Mouse (Mus musculus) MEL (cell line): ENCODE results near the gene Slc30a4. TPM values are rescaled to one million over a fixed set of nuclear protein-coding genes. Genes with fewer than 3 reads are reported as not detected.

Experiments
- DNase-seq: peaks from one replicate; pipeline ENCODE4 v3.0.0; 2011; ENCODE audit warnings: low read depth, low spot score
- H3K27ac ChIP-seq: 2 replicates; pipeline ENCODE4 v1.5.1; 2012; ENCODE audit warnings: low read depth, mild to moderate bottlenecking, control low read depth, low read length, moderate library complexity; ENCODE audit not compliant: control insufficient read depth
- H3K27me3 ChIP-seq, 2 experiments: fragments of 150-350 bp in 1 of 2; sonication (generic) in 1 of 2; 2 replicates each; pipeline ENCODE4 v1.6.1; 2012; ENCODE audit warnings: low read length in 2 of 2, mild to moderate bottlenecking in 2 of 2, improper control_type of control experiment in 1 of 2, moderate library complexity in 1 of 2; ENCODE audit not compliant: insufficient read depth in 2 of 2, control insufficient read depth in 1 of 2
- H3K36me3 ChIP-seq, 2 experiments: 2 replicates each; pipeline ENCODE4 v1.6.1; 2012 to 2014; ENCODE audit warnings: low read length in 2 of 2, improper control_type of control experiment in 1 of 2, inconsistent platforms in 1 of 2, mild to moderate bottlenecking in 1 of 2; ENCODE audit not compliant: insufficient read depth in 2 of 2, control insufficient read depth in 1 of 2
- H3K4me1 ChIP-seq, 2 experiments: fragments of 150-350 bp in 1 of 2; sonication (generic) in 1 of 2; 2 replicates each; pipeline ENCODE4 v1.6.1; 2012; ENCODE audit warnings: low read length in 2 of 2, improper control_type of control experiment in 1 of 2, mild to moderate bottlenecking in 1 of 2; ENCODE audit not compliant: insufficient read depth in 2 of 2, control insufficient read depth in 1 of 2
- H3K4me3 ChIP-seq, 2 experiments: fragments of 150-350 bp in 1 of 2; sonication (generic) in 1 of 2; 2 replicates each; pipeline ENCODE4 v1.5.1; 2012; ENCODE audit warnings: low read depth in 2 of 2, low read length in 2 of 2, mild to moderate bottlenecking in 2 of 2, moderate library complexity in 2 of 2, control low read depth in 1 of 2, improper control_type of control experiment in 1 of 2; ENCODE audit not compliant: control insufficient read depth in 1 of 2, insufficient read depth in 1 of 2
- H3K79me2 ChIP-seq: 2 replicates; pipeline ENCODE4 v1.6.1; 2012; ENCODE audit warnings: mild to moderate bottlenecking, low read length, moderate library complexity; ENCODE audit not compliant: control insufficient read depth, poor library complexity, insufficient read depth
- H3K9ac ChIP-seq: 2 replicates; pipeline ENCODE4 v1.6.1; 2012; ENCODE audit warnings: low read depth, mild to moderate bottlenecking, control low read depth, low read length, moderate library complexity; ENCODE audit not compliant: control insufficient read depth, poor library complexity, severe bottlenecking
- H3K9me3 ChIP-seq: fragments of 150-350 bp; sonication (generic); replicated peaks from 2 replicates; pipeline ENCODE4 v1.6.1; 2012; ENCODE audit warnings: mild to moderate bottlenecking, low read length, improper control_type of control experiment, moderate library complexity; ENCODE audit not compliant: insufficient read depth
- BHLHE40 ChIP-seq: IDR thresholded peaks from 2 replicates; pipeline ENCODE4 v1.6.1; 2012; ENCODE audit warnings: low read depth, mild to moderate bottlenecking, inconsistent platforms, low read length, improper control_type of control experiment, borderline replicate concordance
- ELF1 ChIP-seq: IDR thresholded peaks from 2 replicates; pipeline ENCODE4 v1.6.1; 2014; ENCODE audit warnings: low read depth, mild to moderate bottlenecking, inconsistent platforms, low read length, improper control_type of control experiment, moderate library complexity
- EP300 ChIP-seq, 2 experiments: IDR thresholded peaks; 2 replicates each; pipeline ENCODE4 v1.6.1; 2011; ENCODE audit warnings: improper control_type of control experiment in 2 of 2, low read length in 2 of 2, low read depth in 1 of 2, mild to moderate bottlenecking in 1 of 2
- GATA1 ChIP-seq: IDR thresholded peaks from 2 replicates; pipeline ENCODE4 v1.6.1; 2011; ENCODE audit warnings: low read depth, low read length, improper control_type of control experiment
- KAT2A ChIP-seq: conservative IDR thresholded peaks from 2 replicates; pipeline ENCODE4 v1.6.1; 2012; ENCODE audit warnings: low read depth, low read length, improper control_type of control experiment, inconsistent platforms
- MAX ChIP-seq: IDR thresholded peaks from 2 replicates; pipeline ENCODE4 v1.6.1; 2011; ENCODE audit warnings: low read length, improper control_type of control experiment
- MEF2A ChIP-seq: IDR thresholded peaks from 2 replicates; pipeline ENCODE4 v1.6.1; 2014; ENCODE audit warnings: low read depth, mild to moderate bottlenecking, inconsistent platforms, low read length, improper control_type of control experiment; ENCODE audit not compliant: poor library complexity, insufficient replicate concordance, severe bottlenecking; ENCODE audit errors: extremely low read depth
- MYB ChIP-seq: IDR thresholded peaks from 2 replicates; pipeline ENCODE4 v1.6.1; 2011; ENCODE audit warnings: mild to moderate bottlenecking, low read depth, low read length, improper control_type of control experiment
- NELFE ChIP-seq: IDR thresholded peaks from 2 replicates; pipeline ENCODE4 v1.6.1; 2011; ENCODE audit warnings: low read depth, low read length, improper control_type of control experiment
- NRF1 ChIP-seq: IDR thresholded peaks from 2 replicates; pipeline ENCODE4 v1.6.1; 2014; ENCODE audit warnings: low read depth, mild to moderate bottlenecking, inconsistent platforms, low read length, improper control_type of control experiment, moderate library complexity; ENCODE audit not compliant: poor library complexity, insufficient read depth, severe bottlenecking
- POLR2A ChIP-seq, 2 experiments: IDR thresholded peaks; 2 replicates each; pipeline ENCODE4 v1.6.1; 2011 to 2012; ENCODE audit warnings: low read length in 2 of 2, mild to moderate bottlenecking in 2 of 2, control low read depth in 1 of 2, improper control_type of control experiment in 1 of 2, low read depth in 1 of 2, moderate library complexity in 1 of 2; ENCODE audit not compliant: control insufficient read depth in 1 of 2, insufficient read depth in 1 of 2, poor library complexity in 1 of 2
- RCOR1 ChIP-seq: IDR thresholded peaks from 2 replicates; pipeline ENCODE4 v1.6.1; 2012; ENCODE audit warnings: low read depth, mild to moderate bottlenecking, inconsistent platforms, low read length, improper control_type of control experiment
- TAL1 ChIP-seq: IDR thresholded peaks from 2 replicates; pipeline ENCODE4 v1.6.1; 2012; ENCODE audit warnings: mild to moderate bottlenecking, inconsistent platforms, low read length, moderate library complexity, mixed read lengths
- USF1 ChIP-seq: IDR thresholded peaks from 2 replicates; pipeline ENCODE4 v1.6.1; 2014; ENCODE audit warnings: low read depth, mild to moderate bottlenecking, inconsistent platforms, low read length, improper control_type of control experiment, moderate library complexity
- USF2 ChIP-seq, 2 experiments: IDR thresholded peaks; 2 replicates each; pipeline ENCODE4 v1.6.1; 2011 to 2012; ENCODE audit warnings: improper control_type of control experiment in 2 of 2, low read length in 2 of 2, borderline replicate concordance in 1 of 2, inconsistent platforms in 1 of 2, low read depth in 1 of 2, mild to moderate bottlenecking in 1 of 2; ENCODE audit not compliant: insufficient read depth in 1 of 2
- ZC3H11A ChIP-seq: IDR thresholded peaks from 2 replicates; pipeline ENCODE4 v1.6.1; 2012; ENCODE audit warnings: low read depth, mild to moderate bottlenecking, inconsistent platforms, low read length, improper control_type of control experiment
- ZKSCAN1 ChIP-seq: IDR thresholded peaks from 2 replicates; pipeline ENCODE4 v1.6.1; 2012; ENCODE audit warnings: low read depth, mild to moderate bottlenecking, inconsistent platforms, low read length, improper control_type of control experiment, moderate library complexity
- ZMIZ1 ChIP-seq: IDR thresholded peaks from 2 replicates; pipeline ENCODE4 v1.6.1; 2012; ENCODE audit warnings: low read depth, mild to moderate bottlenecking, inconsistent platforms, low read length, improper control_type of control experiment, moderate library complexity
- ZNF384 ChIP-seq: IDR thresholded peaks from 2 replicates; pipeline ENCODE4 v1.6.1; 2012; ENCODE audit warnings: low read depth, mild to moderate bottlenecking, inconsistent platforms, low read length, improper control_type of control experiment
- polyA plus RNA-seq, 2 experiments: library from polyadenylated mRNA; stranded (reverse) in 1 of 2; unstranded in 1 of 2; fragments of >175 nt in 1 of 2; fragments of >200 nt in 1 of 2; gene quantifications; 2 replicates each; pipeline versions ENCODE4 v1.2.1 to v1.2.4; 2012; ENCODE audit warnings: low replicate concordance in 2 of 2, low read depth in 1 of 2; ENCODE audit not compliant: insufficient read length in 2 of 2, insufficient read depth in 1 of 2, missing spikeins in 1 of 2
- total RNA-seq: library from RNA; depleted of rRNA; stranded (reverse); fragments of 300-350 nt; gene quantifications from 2 replicates; pipeline ENCODE4 v1.2.3, GENCODE M21; 2012

Gene Slc30a4
- total and polyA plus RNA-seq, 3 experiments = not detected

DNA sequence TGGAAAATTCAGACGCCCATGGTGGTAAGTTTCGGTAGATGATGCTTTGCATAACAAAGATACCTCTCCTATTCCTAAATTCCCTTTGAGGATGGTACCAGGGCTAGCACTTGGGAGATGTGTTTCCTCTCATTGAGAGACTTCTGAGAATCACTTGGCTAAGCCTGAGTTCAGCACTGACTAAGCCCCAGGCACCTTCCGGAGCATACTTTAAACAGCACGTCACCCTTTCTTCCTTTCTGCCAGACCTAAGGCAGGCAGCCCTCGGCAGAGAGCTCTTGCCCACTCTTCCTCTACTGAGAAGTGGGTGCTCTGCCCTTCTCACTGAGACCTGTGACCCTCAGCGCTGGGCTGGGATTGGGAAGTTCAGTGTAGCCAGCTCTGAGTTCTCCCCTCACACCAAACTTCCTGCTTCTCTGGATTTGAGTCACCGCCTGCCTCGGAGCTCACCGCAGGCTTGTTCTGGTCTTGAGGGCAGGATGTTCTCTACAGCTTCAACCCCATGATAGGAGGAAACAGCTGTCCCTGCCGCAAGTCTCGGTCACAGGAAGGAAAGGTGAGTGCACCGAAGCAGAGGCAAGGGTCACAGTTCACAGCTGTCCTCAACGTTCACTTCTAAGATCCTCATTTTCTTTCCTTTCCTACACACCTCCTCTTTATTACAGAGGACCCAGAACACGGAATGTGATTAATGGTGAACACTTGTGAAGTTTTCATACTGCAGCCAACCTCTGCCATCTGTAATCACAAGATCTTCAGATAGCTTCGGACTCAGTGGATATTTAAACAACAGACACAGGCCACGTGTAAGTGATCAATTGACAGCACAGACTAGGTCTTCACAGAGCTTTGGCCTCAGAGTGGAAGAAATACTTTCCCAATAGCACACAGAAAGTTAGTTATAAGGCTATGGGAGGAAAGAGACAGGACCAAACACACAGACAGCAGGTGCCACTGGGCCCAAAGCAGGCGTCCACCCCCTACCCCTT, 50.1 kb downstream of the Slc30a4 start:
- Histone ChIP-seq H3K4me1 (no peaks in the 10 kb centered on the region), H3K36me3 (no peaks in the 10 kb centered on the region), H3K9ac (no peak overlapping the region), H3K27me3 (no peaks in the 10 kb centered on the region; a peak in 1 of 4 replicates), H3K27ac (no peak overlapping the region), H3K9me3 (no peaks in the 10 kb centered on the region), H3K4me3 (no peak overlapping the region), H3K79me2 (no peaks in the 10 kb centered on the region)
- no peak for DNase-seq
- no peak for TF ChIP-seq USF2 (IDR thresholded peaks at IDR 0.05; ENCODE audit: borderline replicate concordance in 1 of 2, insufficient read depth in 1 of 2, low read depth in 1 of 2, low read length in 2 of 2)
- no peak for TF ChIP-seq GATA1
- TF ChIP-seq NRF1 = no peak
- TF ChIP-seq ZNF384 = no peak
- TF ChIP-seq MAX = no peak

DNA sequence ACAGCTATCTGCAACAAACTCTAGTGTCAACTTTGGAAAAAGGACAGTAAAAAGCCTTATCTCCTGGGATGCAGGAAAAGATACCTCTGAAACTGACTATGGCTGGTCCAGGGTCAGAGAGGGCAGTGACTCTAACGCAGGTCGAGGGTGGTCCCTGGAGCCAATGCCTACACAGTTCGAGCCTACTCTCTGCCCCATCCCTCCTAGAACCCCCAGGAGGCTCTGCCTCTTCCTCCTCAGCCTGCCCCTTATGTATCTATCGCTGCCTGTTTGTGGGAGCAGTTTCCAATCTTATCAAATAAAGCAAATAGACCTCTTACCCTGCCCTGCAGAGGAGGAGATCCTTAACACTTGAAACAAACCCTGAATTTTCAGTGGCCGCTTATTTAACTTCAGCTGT, 63.8 kb downstream of the Slc30a4 start:
- no peaks in the 10 kb centered on the region for H3K4me1 ChIP-seq
- no peak overlapping the region for H3K9ac ChIP-seq
- no peak overlapping the region for H3K27ac ChIP-seq
- H3K36me3 ChIP-seq = no peaks in the 10 kb centered on the region
- H3K79me2 ChIP-seq = no peaks in the 10 kb centered on the region
- no peaks in the 10 kb centered on the region for H3K9me3 ChIP-seq
- peaks cover 0 to 2% of the 10 kb centered on the region in 2 experiments; a peak in 1 of 4 replicates for H3K27me3 ChIP-seq
- TF ChIP-seq RCOR1 (no peak), KAT2A (no peak), NELFE (no peak), BHLHE40 (no peak), USF2 (IDR thresholded peaks at IDR 0.05; ENCODE audit: borderline replicate concordance in 1 of 2, insufficient read depth in 1 of 2, low read depth in 1 of 2, low read length in 2 of 2) (no peak), EP300 (IDR thresholded peaks at IDR 0.05; ENCODE audit: low read depth in 1 of 2, low read length in 2 of 2) (no peak), ELF1 (no peak), ZKSCAN1 (no peak), MAX (no peak), MYB (no peak), TAL1 (no peak), POLR2A (IDR thresholded peaks at IDR 0.05; ENCODE audit: control insufficient read depth in 1 of 2, insufficient read depth in 1 of 2, low read depth in 1 of 2, low read length in 2 of 2, poor library complexity in 1 of 2) (no peak), GATA1 (no peak), ZC3H11A (no peak), MEF2A (no peak), ZMIZ1 (no peak), USF1 (no peak)
- DNase-seq = no peak
- H3K4me3 ChIP-seq = no peak overlapping the region
